Comparison of ENCODE assay signal across 23 mouse cellular contexts in genomic region chr8:122350309-122351089, GRCm38 (mm10). TPM values are rescaled to one million over a fixed set of nuclear protein-coding genes. Genes with fewer than 3 reads are reported as not detected.
DNase-seq lines count a peak whose midpoint lies in the region; ATAC-seq and TF ChIP-seq lines count a peak whose summit lies in the region.
"Had no signal": no experiment of that assay in that cellular context is flagged by ENCODE, and none has a peak within 500 bp of the region (broad histone marks: within the 10 kb centered on the region; RNA-seq: fewer than 3 reads in every experiment).

No protein-coding gene starts in this region.

- no peak overlapping the region for H3K4me2 ChIP-seq in heart, embryonic 12.5 days
- H3K4me2 ChIP-seq in liver, embryonic 12.5 days = peak overlapping the region; percentile 61
- peak overlapping the region; percentile 51 for H3K4me2 ChIP-seq in liver, embryonic 14.5 days (ENCODE audit: low read depth)
- H3K4me2 ChIP-seq in midbrain, embryonic 16.5 days (ENCODE audit: low read length) = no peak overlapping the region
- H3K4me2 ChIP-seq: neural tube, embryonic 12.5 days had no signal

- H3K9me3 ChIP-seq in heart, embryonic 12.5 days (replicated peaks) = no peaks in the 10 kb centered on the region
- no peaks in the 10 kb centered on the region for H3K9me3 ChIP-seq in liver, embryonic 12.5 days (replicated peaks)
- H3K9me3 ChIP-seq in liver, embryonic 14.5 days (ENCODE audit: control insufficient read depth, low read length) = no peaks in the 10 kb centered on the region
- H3K9me3 ChIP-seq in midbrain, embryonic 16.5 days (replicated peaks; ENCODE audit: control insufficient read depth, low read length, poor library complexity, severe bottlenecking) = no peaks in the 10 kb centered on the region
- H3K9me3 ChIP-seq: neural tube, embryonic 12.5 days had no signal

- H3K27ac ChIP-seq in heart, embryonic 12.5 days (ENCODE audit: poor library complexity, severe bottlenecking) = no peak overlapping the region
- no peak overlapping the region for H3K27ac ChIP-seq in liver, embryonic 12.5 days
- H3K27ac ChIP-seq in liver, embryonic 14.5 days = no peak overlapping the region
- peak overlapping the region; percentile 10; the same call in 1 of the 2 replicates for H3K27ac ChIP-seq in midbrain, embryonic 16.5 days (ENCODE audit: low read length)
- H3K27ac ChIP-seq: left cerebral cortex, adult 2 months; neural tube, embryonic 12.5 days had no signal

- DNase-seq in heart, postnatal 25 days (ENCODE audit: low spot score) = no peak
- no peak for DNase-seq in liver
- no peak for DNase-seq in liver, embryonic 14.5 days (ENCODE audit: low read depth in 3 of 3, low spot score in 3 of 3)
- no peak for DNase-seq in ovary, postnatal 10 days (ENCODE audit: low spot score)
- DNase-seq in cerebellum, adult 9-11 months = no peak
- DNase-seq: cerebellum, adult 9-10 months; gastrocnemius, postnatal 25 days; kidney, adult 8-10 months; kidney, postnatal 14 days; left cerebral cortex, postnatal 4 days; thymus, postnatal 14 days had no signal

- H3K36me3 ChIP-seq in heart, embryonic 12.5 days = no peaks in the 10 kb centered on the region
- no peaks in the 10 kb centered on the region for H3K36me3 ChIP-seq in liver, embryonic 12.5 days
- no peaks in the 10 kb centered on the region for H3K36me3 ChIP-seq in liver, embryonic 14.5 days (replicated peaks; ENCODE audit: control insufficient read depth, insufficient read depth, low read depth)
- H3K36me3 ChIP-seq in midbrain, embryonic 16.5 days (ENCODE audit: control insufficient read depth, insufficient read depth, low read length) = no peaks in the 10 kb centered on the region
- H3K36me3 ChIP-seq: neural tube, embryonic 12.5 days had no signal

- H3K9ac ChIP-seq in heart, embryonic 12.5 days = peak overlapping the region; percentile 40; the same call in 1 of the 2 replicates
- H3K9ac ChIP-seq in liver, embryonic 12.5 days = peak overlapping the region; percentile 9
- H3K9ac ChIP-seq in liver, embryonic 14.5 days (replicated peaks) = no peak overlapping the region
- H3K9ac ChIP-seq in midbrain, embryonic 16.5 days (ENCODE audit: low read depth, low read length) = no peak overlapping the region
- H3K9ac ChIP-seq: neural tube, embryonic 12.5 days had no signal

- H3K27me3 ChIP-seq in heart, embryonic 12.5 days (replicated peaks) = no peaks in the 10 kb centered on the region
- peaks cover 39% of the 10 kb centered on the region for H3K27me3 ChIP-seq in liver, embryonic 12.5 days (replicated peaks)
- H3K27me3 ChIP-seq in liver, embryonic 14.5 days (ENCODE audit: control insufficient read depth, insufficient read depth, low read length) = no peaks in the 10 kb centered on the region
- peaks cover 2% of the 10 kb centered on the region; the same call in 1 of the 2 replicates for H3K27me3 ChIP-seq in midbrain, embryonic 16.5 days (ENCODE audit: control insufficient read depth, insufficient read depth, low read depth, low read length)

- H3K4me3 ChIP-seq in heart, embryonic 12.5 days = no peak overlapping the region
- no peak overlapping the region for H3K4me3 ChIP-seq in liver, embryonic 12.5 days
- H3K4me3 ChIP-seq in liver, embryonic 14.5 days (ENCODE audit: insufficient read depth in 1 of 2, low read depth in 2 of 2, low read length in 2 of 2) = no peak overlapping the region
- H3K4me3 ChIP-seq in midbrain, embryonic 16.5 days (ENCODE audit: low read depth, low read length) = no peak overlapping the region
- H3K4me3 ChIP-seq: left cerebral cortex, adult 2 months; neural tube, embryonic 12.5 days had no signal

- TF ChIP-seq CTCF in liver, embryonic 14.5 days (IDR thresholded peaks at IDR 0.05; ENCODE audit: low read depth) = no peak

- peaks cover 39% of the 10 kb centered on the region for H3K4me1 ChIP-seq in heart, embryonic 12.5 days (replicated peaks)
- H3K4me1 ChIP-seq in liver, embryonic 12.5 days = peaks cover 44% of the 10 kb centered on the region
- peaks cover 23 to 29% of the 10 kb centered on the region in 2 experiments for H3K4me1 ChIP-seq in liver, embryonic 14.5 days (replicated peaks; ENCODE audit: control insufficient read depth in 2 of 2, insufficient read depth in 2 of 2, low read length in 1 of 2)
- H3K4me1 ChIP-seq in midbrain, embryonic 16.5 days (ENCODE audit: control insufficient read depth, insufficient read depth, low read length) = peaks cover 14% of the 10 kb centered on the region; the same call in 1 of the 2 replicates
- H3K4me1 ChIP-seq: neural tube, embryonic 12.5 days had no signal

- no peak for ATAC-seq in heart, embryonic 12.5 days (ENCODE audit: insufficient number of reproducible peaks, low FRiP score)
- ATAC-seq in liver, embryonic 12.5 days = no peak
- no peak for ATAC-seq in liver, embryonic 14.5 days (ENCODE audit: insufficient read depth)
- peak; percentile 51; the same call in 1 of the 2 replicates for ATAC-seq in midbrain, embryonic 16.5 days
- ATAC-seq: inflammation-experienced regulatory T-cells, adult 6 months; lung, postnatal 0 days had no signal

- TF ChIP-seq EP300 in liver, embryonic 14.5 days (IDR thresholded peaks at IDR 0.05; ENCODE audit: low read depth) = no peak

- intact Hi-C loops in heart, postnatal 25 days (cut with DNase I) = no loop called here

- WGBS in heart, embryonic 12.5 days = 29% methylated on average over 11 of the region's 11 CpGs
- 38% methylated on average over 11 of the region's 11 CpGs for WGBS in liver, embryonic 12.5 days (ENCODE audit: insufficient replicate concordance)
- WGBS in liver, embryonic 14.5 days (ENCODE audit: insufficient replicate concordance) = 42% methylated on average over 11 of the region's 11 CpGs
- WGBS in midbrain, embryonic 16.5 days = 19% methylated on average over 11 of the region's 11 CpGs

RNA-seq across cellular contexts. Expression of gene Trhr2, which starts 10.0 kb away (rescaled TPM):
- not detected in 2 replicates for polyA plus RNA-seq in heart, embryonic 12.5 days (2016; fragmentation: Nextera tagmentation; extraction: Ambion mirVana)
- total RNA-seq in heart, postnatal 25 days (2021) = not detected
- not detected in 2 replicates for polyA plus RNA-seq in liver, embryonic 12.5 days (2016; fragmentation: Nextera tagmentation; extraction: Ambion mirVana)
- polyA plus RNA-seq in liver, embryonic 14.5 days (2012; rRNA removed) = not detected in 2 replicates
- polyA plus RNA-seq in liver, embryonic 14.5 days (2014; fragmentation: Nextera tagmentation; extraction: Ambion mirVana) = not detected in 2 replicates
- 0.26 TPM in 1 of 2 replicates, not detected in the other for polyA plus RNA-seq in midbrain, embryonic 16.5 days (2015; fragmentation: Nextera tagmentation; extraction: Ambion mirVana)
- total RNA-seq: adrenal gland, adult 18-20 months; gastrocnemius, postnatal 25 days; heart, adult 8-10 months; heart, postnatal 10 days; liver, adult 2 months had no signal
- polyA plus RNA-seq: embryonic facial prominence, embryonic 14.5 days; inflammation-experienced regulatory T-cells, adult 6 months; liver, adult 2 months; lung, postnatal 0 days; neural tube, embryonic 12.5 days had no signal

RNA-seq across cellular contexts. Expression of gene Zc3h18, which starts 25.9 kb away (rescaled TPM):
- 41.4 and 43.0 TPM in 2 replicates for polyA plus RNA-seq in heart, embryonic 12.5 days (2016; fragmentation: Nextera tagmentation; extraction: Ambion mirVana)
- total RNA-seq in heart, postnatal 25 days (2021) = 10 to 100 TPM; 20.1 to 21.8 TPM
- polyA plus RNA-seq in liver, embryonic 12.5 days (2016; fragmentation: Nextera tagmentation; extraction: Ambion mirVana) = 48.7 and 49.1 TPM in 2 replicates
- polyA plus RNA-seq in liver, embryonic 14.5 days (2012; rRNA removed) = 15.2 and 20.4 TPM in 2 replicates
- 12.8 and 16.7 TPM in 2 replicates for polyA plus RNA-seq in liver, embryonic 14.5 days (2014; fragmentation: Nextera tagmentation; extraction: Ambion mirVana)
- 30.8 and 37.7 TPM in 2 replicates for polyA plus RNA-seq in midbrain, embryonic 16.5 days (2015; fragmentation: Nextera tagmentation; extraction: Ambion mirVana)

Comparison
In these comparisons a context has a peak if more than half of its experiments do, and no peak if none do; other contexts are left out.
1. H3K9ac ChIP-seq: peak in heart, embryonic 12.5 days (single experiment) and liver, embryonic 12.5 days (single experiment); none in liver, embryonic 14.5 days (single experiment) and midbrain, embryonic 16.5 days (single experiment).
2. H3K4me2 ChIP-seq: peak in liver, embryonic 12.5 days (single experiment) and liver, embryonic 14.5 days (single experiment); none in heart, embryonic 12.5 days (single experiment) and midbrain, embryonic 16.5 days (single experiment).